Mouse (Mus musculus) cerebellum, adult 18-20 months (tissue): ENCODE data around the gene Amigo1.

ENCODE experiments used
- DNase-seq, 2 experiments: peaks; one replicate each; pipeline ENCODE4 v3.0.0; 2021

Amigo1 gene

DNA sequence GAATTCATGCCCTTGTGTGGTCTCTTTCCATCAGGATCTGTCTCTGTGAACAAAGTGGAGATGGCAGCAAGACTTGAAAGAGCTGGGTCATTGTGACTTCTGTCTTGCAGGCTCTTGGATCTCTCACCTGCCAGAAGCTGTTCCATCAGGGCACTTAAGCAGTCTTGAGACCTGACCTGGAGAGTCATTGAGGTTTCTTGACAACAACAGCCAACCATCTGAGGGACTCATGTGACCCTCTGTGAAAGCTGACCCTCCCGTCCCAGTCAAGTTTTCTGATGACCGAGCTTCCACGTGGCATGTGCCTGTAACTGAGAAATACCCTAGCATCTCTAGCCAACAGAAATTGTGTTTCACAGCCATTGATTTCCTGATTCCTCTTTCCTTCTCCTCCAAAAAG, 1.4 kb upstream of the Amigo1 start:
- no peak for DNase-seq

- DNase-seq, result no peak
Measured at GRCm38 (mm10) chr3:108185460-108186097, 556 bp upstream of the Amigo1 start.

- peak in 1 of 2 experiments; percentile 30 for DNase-seq
Measured at GRCm38 (mm10) chr3:108187111-108187795, 1.1 kb downstream of the Amigo1 start.

- peak; percentile 56 to 60 for DNase-seq
Measured at GRCm38 (mm10) chr3:108188716-108189490, 2.8 kb downstream of the Amigo1 start.

DNA sequence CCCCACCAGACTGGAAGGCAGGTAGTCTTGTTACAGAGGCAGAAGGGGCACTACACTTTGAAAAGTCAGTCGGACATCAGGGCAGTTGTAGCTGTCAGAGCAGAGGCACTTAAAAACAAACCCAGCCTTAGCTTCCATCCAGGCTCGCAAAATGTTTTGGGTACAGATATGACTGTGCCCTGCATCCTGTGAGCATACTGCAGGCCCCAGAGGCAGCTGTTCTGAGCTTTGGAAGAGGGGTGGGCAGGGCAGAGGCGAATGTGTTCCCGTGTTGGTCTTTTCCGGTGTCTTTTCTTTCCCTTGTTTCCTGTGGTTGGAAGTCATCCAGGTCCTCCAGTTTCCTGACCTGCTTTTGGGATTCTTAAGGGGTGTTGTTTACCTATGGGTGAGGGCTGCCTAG, 3.8 kb downstream of the Amigo1 start:
- DNase-seq, result peak in 1 of 2 experiments; percentile 20

- no peak for DNase-seq
Measured at GRCm38 (mm10) chr3:108193686-108194085, 7.6 kb downstream of the Amigo1 start.

- DNase-seq, result no peak
Measured at GRCm38 (mm10) chr3:108195287-108195686, 9.2 kb downstream of the Amigo1 start.

DNA sequence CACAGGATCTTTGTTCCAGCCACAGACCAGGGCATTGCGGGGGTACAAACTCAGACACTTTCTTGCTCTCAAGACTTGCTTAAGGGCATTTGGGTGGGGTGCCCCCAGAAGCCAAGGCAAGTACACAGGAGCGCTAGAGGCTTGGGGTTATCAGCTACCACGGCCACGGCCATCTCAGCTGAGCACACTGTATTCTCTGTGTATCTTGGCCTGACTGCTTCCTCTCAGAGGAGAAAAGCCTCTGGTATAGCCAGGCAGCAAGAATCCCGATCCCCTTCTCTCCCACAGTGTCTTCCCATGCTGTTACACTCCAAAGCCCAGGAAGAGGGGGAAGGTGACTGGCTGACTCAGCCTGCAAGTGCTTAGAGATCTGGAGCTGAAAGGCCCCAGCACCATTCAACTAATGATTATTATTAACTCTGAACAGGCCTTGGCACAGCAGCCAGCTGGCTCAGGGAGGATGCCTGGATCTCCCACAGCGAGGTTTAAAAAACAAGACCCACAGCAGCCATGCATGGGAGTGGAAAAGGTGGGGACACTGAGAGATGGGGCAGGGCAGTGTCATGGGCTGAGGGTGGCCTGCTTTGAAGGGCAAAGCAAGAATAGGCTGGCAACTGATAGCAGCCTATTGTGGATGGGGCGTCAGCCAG, 9.9 kb downstream of the Amigo1 start:
- DNase-seq, result peak; percentile 29 to 49

- peak; percentile 55 to 61 for DNase-seq
Measured at GRCm38 (mm10) chr3:108197066-108197497, 10.9 kb downstream of the Amigo1 start.

DNA sequence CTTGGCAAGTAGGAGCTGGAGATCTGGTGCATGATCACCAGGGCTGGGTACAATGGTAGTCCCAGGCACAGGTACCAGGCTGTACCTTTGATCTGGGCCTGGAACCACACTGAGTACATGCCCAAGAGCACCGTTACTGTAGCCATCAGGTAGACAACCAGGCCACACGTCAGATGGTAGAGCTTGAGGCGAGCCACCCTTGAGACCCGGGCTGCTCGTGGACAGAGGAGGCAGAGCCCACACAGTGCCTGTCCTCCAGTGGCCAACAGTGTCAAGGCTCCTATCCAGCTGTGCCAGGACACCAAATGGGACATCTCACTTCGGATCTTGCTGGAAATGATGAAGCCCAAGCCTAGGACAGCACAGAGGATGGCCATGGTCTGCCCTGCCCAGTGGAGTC, 13.1 kb downstream of the Amigo1 start:
- DNase-seq, result peak in 1 of 2 experiments; percentile 19

- DNase-seq, result peak; percentile 88 to 89
Measured at GRCm38 (mm10) chr3:108200329-108201323, 14.5 kb downstream of the Amigo1 start, which contains the start of gene Cyb561d1. Cyb561d1 (minus strand) TSS chr3:108201212.

DNA sequence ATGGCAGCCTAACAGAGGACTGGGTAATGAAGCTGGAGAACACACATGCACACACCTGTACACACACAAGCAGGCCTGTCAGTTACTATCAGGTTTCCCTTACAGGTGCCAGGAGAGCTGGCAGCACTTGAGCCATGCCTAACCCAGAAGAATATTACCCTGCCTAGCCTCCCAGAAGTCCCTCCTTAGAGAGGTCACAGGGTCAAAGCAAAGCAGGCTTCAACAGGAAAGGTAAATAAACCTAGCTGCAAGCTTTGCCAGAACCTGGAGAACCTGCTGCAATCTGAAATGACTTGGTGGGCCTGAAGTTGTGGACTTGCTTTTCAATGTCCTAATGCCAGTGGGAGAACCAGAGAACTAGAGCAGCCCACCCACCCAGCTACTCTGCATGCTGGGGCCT, 16.4 kb downstream of the Amigo1 start:
- DNase-seq, result peak in 1 of 2 experiments; percentile 19

- DNase-seq, result peak; percentile 43 to 48
Measured at GRCm38 (mm10) chr3:108203212-108203611, 17.1 kb downstream of the Amigo1 start.

DNA sequence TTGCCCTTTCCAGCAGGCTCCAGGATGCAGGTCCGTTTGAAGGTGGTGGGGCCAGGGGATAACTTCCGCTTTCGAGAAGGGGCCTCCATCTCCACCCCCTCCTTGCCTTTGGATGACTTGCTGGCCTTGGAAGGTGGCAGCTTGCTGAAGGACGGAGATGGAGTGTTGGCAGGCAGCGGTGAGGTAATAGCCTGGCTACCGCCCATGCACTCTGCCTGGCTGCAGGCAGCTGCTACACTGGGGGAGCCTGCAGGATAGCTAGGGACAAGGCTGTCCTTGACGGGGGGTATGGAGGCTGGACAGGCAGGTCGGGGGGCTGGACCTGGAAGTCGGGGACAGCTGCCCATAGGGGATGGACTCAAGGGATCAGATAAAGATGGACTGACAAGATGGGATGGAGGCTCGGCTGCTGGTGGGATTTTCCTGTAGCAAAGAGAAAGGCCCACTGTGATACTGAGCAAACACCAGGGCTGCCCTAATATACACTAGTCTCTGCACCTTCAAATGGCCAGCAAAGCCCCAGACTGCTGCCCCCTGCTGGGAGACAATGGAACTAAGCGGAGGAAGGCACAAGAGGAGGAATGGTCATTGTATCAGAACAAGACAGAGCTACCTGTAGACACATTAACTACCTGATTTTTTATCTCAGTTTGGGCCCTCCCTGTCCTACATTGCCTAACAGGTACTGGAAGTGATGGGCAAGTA, 17.6 kb downstream of the Amigo1 start:
- peak; percentile 90 to 91 for DNase-seq

DNA sequence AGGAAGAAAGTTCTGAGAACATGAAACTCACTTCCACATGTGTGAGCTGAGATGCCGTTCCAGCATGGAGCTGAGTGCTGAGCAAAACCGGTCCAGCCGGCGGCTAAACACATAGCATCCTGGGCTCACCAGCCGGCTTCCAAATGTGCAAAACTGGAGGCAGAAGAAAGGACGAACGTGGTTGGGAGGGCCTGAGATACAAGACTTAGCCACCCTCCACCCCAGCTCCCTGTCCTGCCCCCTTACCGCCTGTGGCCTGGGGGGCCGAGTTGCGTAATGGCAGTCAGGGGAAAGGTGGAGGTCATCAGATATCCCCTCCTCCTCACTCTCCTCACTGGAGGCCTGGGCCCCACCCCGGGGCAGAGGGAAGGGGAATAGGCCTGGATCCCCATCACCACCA, 18.3 kb downstream of the Amigo1 start:
- DNase-seq, result peak in 1 of 2 experiments; percentile 12

- no peak for DNase-seq
Measured at GRCm38 (mm10) chr3:108205601-108206000, 19.5 kb downstream of the Amigo1 start.

GRCm38 (mm10) chr3:108206731-108207375, 20.7 kb downstream of the Amigo1 start:
- peak in 1 of 2 experiments; percentile 19 for DNase-seq

DNA sequence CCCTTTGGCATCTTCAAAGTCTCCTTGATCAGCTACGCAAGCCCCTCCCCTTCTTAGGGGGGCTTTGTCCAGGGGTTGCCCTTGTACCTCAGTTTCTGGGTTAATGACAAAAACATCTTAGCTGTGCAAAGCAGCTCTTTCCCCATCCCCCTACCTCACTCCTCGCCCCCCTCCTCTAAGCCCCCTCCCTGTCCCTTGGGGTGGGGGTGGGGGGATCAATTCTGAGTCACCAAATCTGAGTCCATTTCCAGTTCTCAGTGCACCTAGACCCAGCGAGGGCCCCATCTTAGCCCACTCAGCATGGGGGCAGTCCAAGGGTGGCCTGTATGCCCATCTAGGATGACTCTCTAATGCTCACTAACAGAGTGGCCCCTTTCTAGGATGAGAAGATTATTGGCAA, 22.9 kb downstream of the Amigo1 start:
- DNase-seq, result peak in 1 of 2 experiments; percentile 22

- DNase-seq, result peak in 1 of 2 experiments; percentile 40
Measured at GRCm38 (mm10) chr3:108209536-108209935, 23.4 kb downstream of the Amigo1 start.
